Mouse (Mus musculus) retina, embryonic 14.5 days (tissue): ENCODE data around the gene Tulp1.
"Not testable (repeated sequence)": the region's sequence is repeated elsewhere in the genome, so short reads cannot be mapped to it uniquely, and the experiment has no call there.

ENCODE experiments used
- DNase-seq: peaks from one replicate; pipeline ENCODE4 v3.0.0-alpha.2; 2015; ENCODE audit warnings: low spot score

Tulp1 gene

DNA sequence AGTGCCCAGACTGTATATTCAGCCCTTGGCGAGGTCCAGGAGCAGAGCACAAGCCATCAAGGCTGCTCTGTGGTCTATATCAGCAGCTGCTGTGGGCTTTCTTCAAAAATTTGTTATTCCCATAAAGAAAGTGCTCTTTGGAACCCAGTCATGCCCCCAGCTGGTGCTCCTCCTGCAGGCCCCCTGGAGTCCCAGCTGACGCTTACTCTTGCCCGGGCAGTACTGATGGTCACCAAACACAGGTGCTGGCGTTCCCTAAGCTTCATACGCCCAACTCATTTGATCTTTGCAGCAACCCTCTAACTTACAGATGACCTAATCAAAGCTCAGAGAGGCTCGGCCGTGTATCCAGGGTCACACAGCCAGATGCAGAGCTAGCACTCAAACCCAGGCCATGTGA, 27.5 kb downstream of the Tulp1 start:
- no peak for DNase-seq

DNA sequence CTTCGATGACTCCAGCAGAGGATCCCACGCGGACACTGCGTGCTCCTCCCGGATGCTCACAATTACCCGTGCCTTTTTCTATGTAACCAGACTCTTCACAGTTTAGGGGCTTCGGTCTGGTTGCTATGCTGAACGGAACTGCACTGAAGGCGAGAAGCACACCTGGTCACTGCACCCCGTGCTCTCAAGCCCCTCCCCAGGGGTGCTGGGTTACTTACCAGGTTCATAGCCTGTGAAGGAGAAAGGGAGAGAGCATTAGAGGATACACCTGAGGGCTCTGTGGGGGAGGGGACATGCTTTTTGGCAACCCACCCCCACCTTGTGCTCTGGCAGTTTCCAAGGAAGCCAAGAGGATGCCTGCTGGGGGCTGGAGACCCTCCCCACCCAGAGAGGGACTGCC, 29.8 kb downstream of the Tulp1 start:
- no peak for DNase-seq

DNA sequence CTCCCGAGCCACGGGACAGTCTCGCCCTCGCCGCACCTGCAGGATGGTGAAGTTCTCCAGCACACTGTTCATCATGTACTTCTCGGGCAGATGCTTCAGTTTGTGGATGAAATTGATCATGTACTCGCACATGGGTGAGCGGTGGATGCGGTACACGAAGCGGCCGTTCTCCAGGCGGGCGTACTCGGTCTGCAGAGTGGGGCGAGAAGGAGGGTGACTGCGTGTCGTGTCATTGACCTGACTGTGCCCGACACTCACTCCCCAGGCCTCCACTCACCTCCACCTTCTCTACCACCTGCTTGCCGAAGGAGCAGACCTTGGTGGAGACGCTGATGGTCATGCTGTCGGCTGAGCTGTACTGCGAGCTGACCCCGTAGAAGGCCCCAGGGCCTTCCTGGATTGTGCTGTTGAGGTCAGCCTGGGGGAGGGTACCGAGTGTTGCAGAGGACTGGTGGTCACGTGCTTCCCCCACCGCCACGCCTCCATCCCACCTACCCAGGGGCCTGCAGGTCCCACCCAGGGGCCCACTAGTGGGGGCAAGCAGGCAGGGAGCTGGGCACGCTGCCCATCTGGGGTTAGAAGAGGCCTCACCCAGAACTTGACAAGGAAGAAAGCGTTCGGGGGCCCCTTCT, 32.0 kb downstream of the Tulp1 start:
- DNase-seq, result peak; percentile 57

DNA sequence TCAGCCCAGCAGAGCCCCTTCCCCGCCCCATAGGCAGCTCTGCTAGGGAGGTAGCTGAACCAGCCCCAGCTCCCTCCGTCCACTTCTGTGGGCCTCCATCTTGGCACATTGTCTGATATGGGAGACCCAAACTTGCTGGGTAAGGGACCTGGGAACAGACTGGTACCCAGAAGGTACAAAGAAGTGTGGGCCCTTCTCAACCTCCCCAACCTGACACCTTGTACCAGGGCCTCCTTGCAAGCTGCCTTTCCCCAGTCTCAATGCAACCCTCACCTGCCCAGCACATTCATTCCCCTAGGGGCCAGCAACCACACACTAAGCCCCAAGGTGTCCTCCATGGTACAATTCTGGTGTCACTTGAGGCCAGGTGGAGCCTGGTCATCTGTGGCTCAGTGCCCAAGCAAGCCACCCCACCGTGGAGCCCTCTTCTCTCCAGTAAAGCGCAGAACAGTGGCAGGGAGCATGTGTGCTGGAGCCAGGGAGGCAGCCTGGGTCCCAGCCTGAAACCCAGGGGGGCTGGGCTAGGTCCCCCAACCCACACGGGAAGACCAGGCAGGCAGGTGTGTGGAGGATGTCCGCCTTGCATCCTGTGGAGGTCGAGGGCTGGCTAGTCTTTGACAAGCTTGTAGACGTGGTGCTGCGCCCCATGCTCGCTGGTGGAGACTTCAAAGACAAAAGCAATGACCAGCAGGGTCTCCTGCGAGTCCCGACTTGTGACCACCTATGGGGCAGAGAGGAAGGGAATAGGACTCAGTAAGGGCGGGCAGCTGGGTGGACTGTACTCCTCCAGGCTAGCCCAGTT, 32.7 kb downstream of the Tulp1 start:
- no peak for DNase-seq

DNA sequence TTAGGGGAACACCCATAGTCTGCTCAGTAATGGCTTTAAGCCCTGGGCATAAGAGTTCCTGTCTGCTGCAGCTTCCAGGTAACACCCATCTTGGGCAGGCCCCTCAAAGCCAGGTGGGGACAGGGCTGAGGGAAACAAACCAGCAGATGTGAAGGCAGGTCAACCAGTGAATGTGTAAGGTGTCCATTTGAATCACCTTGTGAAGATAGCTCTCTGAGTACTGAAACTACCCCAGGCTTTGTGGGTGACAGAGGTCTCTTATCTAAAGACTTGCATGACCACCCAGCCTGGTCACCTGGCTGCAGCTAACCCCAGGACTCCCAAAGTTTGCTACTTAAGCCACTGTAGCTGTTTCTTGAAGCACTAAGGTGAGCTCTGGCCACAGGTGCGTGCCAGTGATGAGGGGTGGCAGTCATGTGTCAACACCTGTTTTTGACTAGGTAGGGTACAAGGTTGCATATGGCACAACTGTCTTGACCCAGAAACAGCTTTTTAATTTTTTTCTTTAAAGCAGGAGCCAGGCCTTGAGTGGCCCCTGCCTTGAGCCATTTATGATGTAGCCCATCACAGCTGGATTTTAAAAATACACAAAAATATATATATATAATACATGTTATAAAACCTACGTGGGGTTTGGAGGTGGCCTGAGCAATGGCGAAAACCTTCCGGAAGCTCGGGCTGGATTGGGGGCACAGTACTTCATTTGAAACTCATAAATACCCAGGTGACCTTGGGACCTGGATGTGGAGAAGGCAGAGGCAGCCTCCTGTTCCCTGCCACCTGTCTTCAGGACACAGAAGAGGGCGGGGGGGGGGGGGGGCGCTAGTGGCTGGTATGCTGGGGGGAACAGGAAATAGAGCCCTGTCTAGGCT, 33.5 kb downstream of the Tulp1 start:
- no peak for DNase-seq

DNA sequence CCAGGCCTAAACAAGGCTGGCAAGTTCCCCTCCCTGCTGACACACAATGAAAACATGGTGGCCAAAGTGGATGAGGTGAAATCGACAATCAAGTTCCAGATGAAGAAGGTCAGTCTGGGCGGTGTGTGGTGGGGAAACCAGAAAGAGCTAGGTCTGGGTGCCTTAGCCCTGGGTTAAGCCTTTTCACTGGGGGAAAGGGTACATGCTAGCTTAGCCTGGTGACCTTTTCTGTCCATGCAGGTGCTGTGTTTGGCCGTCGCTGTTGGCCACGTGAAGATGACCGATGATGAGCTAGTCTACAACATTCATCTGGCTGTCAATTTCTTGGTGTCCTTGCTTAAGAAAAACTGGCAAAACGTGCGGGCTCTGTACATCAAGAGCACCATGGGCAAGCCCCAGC, 34.4 kb downstream of the Tulp1 start:
- DNase-seq, result not testable (repeated sequence)

DNA sequence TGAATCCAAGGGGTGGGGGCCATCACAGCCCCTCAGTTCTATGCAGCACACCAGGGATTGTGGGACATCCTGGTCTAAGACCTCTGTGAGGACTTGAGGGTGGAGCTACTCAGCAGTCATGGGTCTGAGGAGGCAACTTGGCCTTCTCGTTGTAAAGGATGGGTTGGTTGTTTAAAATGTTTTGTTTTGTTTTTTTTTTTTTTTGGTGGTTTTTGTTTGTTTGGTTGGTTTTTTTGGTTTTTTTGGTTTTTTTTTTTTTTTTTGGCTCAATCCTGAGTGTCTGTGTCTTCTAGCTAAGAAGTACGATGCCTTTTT, 34.8 kb downstream of the Tulp1 start:
- no peak for DNase-seq

DNA sequence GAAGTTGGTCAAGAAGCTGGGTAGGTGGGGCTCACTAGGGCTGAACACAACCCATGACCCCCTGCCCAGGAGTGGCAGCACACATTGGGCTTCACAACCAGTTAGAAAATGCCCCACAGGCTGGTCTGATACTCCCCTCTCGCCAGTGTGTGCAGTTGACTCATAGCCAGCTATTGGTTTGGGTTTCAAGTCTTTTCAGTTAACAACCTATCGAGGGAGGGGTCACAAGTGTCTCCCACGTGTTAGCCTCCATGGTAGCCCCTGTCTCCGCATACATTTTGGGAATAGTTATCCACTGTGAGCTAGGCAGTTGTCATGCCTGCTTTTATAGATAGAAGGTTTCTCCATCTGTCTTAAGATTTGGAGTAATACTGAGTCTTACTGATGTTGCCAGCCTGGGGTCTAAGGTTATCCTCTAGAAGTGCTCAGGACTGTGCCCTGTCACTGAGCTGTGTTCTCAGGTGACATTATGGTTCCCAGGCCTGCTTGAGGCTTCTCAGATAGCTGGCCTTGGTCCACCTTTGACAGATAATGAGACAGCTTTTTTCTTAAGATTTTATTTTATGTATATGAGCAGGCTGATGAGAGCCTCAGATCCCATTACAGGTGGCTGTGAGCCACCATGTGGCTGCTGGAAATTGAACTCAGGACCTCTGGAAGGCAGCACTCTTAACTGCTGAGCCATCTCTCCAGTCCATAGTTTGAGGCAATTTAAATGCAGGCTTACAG, 35.4 kb downstream of the Tulp1 start:
- no peak for DNase-seq

DNA sequence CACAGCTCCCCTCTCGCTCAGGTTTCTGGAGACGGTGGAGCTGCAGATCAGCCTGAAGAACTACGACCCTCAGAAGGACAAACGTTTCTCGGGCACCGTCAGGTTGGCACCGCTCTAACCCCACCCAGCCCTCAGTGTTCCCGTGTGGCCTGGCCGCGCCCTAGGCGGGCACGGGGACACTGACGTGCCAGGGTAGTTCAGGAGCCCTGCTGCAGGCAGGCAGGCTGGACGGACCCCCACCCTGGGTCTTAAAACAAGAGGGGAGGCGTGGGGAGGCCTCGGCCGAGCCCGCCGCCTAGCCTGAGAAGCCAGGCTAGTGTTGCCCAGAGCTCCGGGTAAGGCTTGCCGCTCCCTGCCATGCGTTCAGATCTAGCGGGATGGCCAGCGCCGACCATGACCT, 36.1 kb downstream of the Tulp1 start:
- DNase-seq, result no peak

DNA sequence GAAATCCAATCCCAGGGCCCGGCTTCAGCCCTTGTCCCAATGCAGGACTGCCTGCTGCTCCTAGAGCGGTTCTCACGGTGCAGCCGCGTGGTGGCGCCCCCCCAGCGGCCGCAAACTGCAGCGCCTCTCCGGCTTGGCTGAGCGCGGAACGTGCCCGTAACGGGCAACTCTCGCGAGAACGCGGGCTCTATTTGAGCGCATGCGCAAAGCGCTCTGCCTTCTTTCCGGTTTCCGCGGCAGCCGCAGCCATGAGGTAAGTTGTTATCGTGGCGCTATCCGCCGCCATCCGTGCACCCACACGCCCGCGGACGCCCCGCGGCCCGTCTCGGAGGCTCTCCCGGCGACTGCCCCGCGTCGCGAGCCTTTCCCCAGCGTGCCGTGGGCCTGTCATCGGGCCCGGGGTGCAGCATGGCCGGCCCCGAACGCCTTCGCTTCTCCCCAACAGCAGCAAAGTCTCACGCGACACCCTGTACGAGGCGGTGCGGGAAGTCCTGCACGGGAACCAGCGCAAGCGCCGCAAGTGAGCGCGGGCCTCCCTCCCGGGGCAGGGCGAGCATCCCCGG, 36.6 kb downstream of the Tulp1 start, which contains the start of gene Rpl10a:
Rpl10a (plus strand) TSS at position 106 of the 563 bp plus-strand sequence.
- DNase-seq, result peak; percentile 99

DNA sequence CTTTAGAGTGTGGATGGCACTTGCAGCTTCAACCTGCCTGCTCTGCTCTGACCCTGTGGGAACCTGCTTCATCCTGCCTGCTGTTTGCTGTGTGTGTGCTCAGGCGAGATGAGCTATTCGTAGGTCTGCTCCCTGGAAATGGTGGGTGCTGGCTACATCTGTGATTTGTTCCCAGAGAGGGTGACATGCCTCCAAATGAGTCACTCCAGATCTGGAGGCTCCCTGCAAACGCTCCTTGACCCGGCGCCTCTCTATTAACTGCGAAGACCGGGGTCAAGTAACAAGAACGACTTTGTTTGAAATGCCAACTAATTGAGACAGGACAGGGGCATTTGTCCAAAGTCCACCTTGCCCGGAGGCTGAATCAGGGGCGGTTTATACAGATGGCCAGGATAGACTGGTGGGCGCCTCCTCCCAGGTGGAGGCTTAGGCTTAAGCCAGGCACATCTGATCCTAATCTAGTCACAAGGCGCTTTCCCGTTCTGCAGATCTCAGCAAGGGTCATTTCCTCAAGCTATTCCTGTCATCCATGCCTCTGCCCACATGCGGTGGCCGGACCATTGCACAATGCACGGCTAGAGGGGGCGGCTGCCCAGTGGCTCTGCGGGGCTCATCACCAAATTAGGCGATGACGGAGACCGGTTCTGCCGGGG, 37.2 kb downstream of the Tulp1 start:
- DNase-seq, result peak; percentile 23

DNA sequence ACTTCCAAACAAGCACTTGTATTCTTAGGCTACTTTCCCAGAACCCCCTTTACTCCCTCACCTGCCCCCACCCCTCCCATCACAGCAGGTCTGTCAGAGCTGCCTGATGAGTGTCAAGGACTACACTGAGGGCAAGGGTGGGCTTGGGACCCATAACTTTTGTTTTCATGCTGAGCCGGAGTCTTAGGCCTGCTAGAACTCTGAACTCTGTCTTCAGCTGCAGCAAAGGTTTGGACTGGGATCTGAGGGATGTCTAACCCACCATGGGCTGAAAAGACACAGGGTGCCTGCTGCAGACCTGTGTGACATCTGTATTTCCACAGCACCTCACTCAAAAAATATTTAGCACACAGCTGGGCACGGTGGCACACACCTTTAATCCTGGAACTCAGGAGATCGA, 38.1 kb downstream of the Tulp1 start:
- no peak for DNase-seq

DNA sequence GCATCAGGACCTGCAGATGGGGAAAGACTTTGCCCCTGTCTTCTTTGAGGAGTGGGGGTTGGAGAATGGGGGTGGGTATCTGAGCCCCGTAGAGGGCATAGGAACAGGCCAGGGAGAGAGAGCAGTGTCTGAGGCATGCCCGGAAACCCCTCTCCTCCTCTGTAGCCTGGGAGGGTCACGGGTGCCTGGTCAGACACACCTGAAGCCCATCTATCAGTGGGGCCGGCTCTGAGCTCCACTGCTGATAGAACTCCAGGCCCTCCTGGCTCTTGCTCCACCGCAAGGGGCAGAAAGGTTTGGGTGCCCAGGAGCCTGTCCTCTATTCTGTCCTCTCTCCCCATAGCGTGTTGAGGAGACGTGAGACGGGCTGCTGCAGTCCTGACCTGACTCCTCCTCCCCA, 39.3 kb downstream of the Tulp1 start:
- DNase-seq, result no peak

DNA sequence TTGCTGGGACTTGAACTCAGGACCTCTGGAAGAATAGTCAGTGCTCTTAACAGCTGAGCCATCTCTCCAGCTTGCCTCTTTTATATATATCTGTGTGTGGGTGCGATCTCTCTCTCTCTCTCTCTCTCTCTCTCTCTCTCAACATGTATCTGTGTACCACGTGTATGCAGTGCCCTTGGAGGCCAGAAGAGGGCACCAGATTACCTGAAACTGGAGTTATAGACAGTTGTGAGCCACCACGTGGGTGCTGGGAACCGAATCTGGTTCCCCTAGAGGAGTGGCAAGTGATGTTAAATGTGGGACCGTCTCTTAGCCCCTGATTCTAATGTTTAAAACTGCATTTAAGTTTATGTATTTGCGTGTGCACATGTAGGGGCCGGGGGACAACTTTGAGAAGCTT, 40.6 kb downstream of the Tulp1 start:
- DNase-seq, result not testable (repeated sequence)

DNA sequence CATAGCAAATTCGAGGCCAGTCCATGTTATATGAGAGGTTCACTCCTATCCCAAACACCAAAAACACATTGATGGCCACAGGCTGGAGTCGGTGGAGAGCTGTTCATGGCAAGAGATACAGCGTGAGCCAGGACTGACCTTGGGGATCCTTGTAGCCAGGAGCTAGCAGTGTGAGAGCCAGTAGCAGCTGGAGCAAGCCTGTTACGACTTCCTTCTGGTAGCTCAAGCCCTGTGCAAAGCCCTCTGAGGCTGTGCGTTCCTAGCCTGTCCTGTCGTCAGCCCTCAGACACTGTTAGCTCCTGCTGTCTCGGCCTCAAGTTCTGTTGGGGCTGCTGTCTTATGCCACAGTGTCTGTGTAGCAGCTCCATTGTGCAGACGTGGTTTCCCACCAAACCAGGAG, 41.2 kb downstream of the Tulp1 start:
- DNase-seq, result no peak

DNA sequence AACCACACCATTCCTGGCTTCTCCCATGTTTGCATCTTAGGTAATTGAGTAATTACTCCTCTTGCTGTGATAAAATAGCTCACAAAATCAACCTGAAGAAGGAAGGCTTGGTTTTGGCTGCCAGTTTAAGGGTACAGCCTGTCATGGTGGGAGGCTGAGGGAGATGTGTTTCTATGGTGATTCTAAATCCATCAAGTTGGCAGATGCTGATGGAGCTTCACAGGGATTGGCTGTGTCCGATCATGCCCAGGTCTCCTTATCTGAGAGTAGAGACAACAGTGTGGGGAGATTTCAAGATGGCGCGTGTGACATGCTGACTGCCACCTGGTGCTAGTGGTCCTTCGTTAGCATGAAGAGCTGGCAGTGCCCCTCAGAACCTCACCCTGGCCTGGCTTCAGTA, 43.3 kb downstream of the Tulp1 start:
- no peak for DNase-seq

DNA sequence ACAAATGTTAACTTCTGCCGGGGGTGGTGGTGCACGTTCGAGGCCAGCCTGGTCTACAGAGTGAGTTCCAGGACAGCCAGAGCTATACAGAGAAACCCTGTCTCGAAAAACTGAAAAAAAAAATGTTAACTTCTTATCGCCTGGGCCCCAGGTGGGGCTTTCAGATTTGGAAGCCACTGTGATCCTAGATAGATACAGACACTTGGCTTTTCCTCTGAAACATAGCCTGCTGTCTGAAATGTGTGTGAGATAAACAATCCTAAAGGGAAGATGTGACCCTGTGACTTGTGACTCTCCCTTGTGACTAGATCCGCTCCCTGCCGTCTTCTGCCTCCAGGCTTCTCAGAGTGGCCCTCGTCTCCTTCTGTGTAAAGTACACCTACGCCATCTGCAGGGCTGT, 47.3 kb downstream of the Tulp1 start:
- DNase-seq, result no peak

DNA sequence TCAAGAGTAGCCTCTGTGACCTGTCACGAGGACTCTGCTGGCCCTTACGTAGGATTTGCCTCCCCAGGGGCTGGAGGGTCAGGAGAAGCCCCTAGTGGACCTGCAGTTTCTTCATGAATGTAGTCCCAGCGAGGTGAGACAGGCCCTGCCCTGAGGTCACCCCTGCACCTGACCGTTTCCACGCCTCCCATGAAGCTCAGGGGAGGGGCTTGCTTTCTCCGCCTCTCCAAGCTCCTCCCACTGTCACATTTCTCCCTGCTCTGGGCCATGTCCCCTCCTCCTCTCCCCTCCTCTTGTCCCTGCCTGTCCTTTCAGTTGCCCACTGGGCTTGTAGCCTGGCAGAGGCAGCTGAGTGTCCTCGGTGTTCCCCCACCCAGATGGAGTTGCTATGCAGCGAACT, 47.9 kb downstream of the Tulp1 start:
- no peak for DNase-seq

DNA sequence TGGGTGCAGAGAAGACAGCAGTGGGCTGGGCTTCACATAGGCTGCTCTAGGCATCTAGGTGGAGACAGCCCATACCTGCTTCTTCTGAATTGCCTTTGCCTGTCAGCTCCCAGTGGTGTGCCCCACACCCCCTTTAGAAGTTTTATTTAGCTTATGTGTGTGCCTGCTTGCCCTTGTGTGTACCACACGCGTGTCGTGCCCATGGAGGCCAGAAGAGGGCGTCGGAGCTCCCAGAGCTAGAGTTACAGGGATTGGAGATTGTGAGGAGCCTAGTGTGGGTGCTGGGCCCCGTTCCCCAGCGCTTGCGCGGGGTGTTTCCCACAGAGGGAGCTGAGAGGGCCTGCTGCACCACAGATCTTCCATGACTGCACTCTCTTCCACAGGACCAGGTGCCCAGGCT, 48.5 kb downstream of the Tulp1 start:
- DNase-seq, result no peak

DNA sequence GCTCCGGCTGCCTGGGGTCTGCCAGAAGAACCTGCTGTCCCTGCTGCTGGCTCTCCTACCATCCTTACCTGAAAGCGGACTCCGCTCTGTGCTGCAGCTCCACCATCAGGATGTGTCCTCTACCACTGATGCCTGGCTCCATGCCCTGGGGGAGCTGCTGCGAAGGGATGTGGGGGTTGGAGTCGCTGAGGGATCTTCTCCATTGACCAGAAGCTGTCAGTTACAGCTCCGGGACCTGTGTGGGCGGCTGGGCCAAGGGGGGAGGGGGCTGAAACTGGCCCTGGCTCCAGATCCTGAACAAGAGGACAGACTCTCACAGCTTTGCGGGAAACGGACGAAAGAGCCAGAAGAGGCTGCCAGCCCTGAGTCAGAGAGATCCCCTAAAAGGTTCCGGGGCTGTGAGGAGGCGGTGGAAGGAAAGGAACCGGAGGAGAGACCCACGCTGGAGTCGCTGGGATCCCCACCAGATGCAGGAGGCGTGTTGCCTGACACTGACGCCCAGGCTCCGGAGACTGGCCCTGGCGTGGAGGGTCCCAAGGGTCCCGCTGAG, 49.3 kb downstream of the Tulp1 start:
- DNase-seq, result no peak

DNA sequence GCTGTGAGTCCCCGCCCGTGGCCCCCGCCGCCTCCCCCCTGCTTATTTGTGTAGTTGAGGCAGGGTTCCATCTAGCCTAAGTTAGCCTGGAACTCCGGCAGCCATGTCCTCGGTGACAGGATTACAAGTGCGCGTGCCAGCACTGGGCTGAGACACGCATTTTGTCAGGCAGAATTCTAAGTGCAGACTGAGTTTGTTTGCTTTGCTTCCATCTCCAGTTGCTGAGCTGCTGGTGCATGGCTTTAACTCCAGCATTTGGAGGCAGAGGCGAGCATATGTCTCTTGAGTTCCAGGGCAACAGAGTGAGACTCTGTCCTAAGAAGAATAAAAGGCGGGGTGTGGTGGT, 51.2 kb downstream of the Tulp1 start:
- DNase-seq, result no peak
